Mouse (Mus musculus) E14TG2a.4 (cell line): Measurements from ENCODE around the gene Hnrnpm.
"Not testable (repeated sequence)": the region's sequence is repeated elsewhere in the genome, so short reads cannot be mapped to it uniquely, and the experiment has no call there.

ENCODE experiments used
- H3K27me3 ChIP-seq: 2 replicates; pipeline ENCODE4 v1.6.1; 2014; ENCODE audit warnings: low read length, control low read depth; ENCODE audit not compliant: insufficient read depth
- H3K36me3 ChIP-seq: 2 replicates; pipeline ENCODE4 v1.6.1; 2014; ENCODE audit warnings: low read length, control low read depth; ENCODE audit not compliant: insufficient read depth
- H3K4me1 ChIP-seq: replicated peaks from 2 replicates; pipeline ENCODE4 v1.6.1; 2014; ENCODE audit warnings: low read depth, low read length, control low read depth
- H3K4me3 ChIP-seq: replicated peaks from 2 replicates; pipeline ENCODE4 v1.5.1; 2014; ENCODE audit warnings: mild to moderate bottlenecking, low read length
- H3K9me3 ChIP-seq: 2 replicates; pipeline ENCODE4 v1.6.1; 2014; ENCODE audit warnings: low read length, control low read depth
- CTCF ChIP-seq: conservative IDR thresholded peaks from 2 replicates; pipeline ENCODE4 v1.5.1; 2014; ENCODE audit warnings: low read length
- NANOG ChIP-seq: IDR thresholded peaks from 2 replicates; pipeline ENCODE4 v1.6.1; 2014; ENCODE audit warnings: borderline replicate concordance, low read length, mixed read lengths
- POU5F1 ChIP-seq: IDR thresholded peaks from 2 replicates; pipeline ENCODE4 v1.6.1; 2014; ENCODE audit warnings: low read length, borderline replicate concordance

Gene Hnrnpm

DNA sequence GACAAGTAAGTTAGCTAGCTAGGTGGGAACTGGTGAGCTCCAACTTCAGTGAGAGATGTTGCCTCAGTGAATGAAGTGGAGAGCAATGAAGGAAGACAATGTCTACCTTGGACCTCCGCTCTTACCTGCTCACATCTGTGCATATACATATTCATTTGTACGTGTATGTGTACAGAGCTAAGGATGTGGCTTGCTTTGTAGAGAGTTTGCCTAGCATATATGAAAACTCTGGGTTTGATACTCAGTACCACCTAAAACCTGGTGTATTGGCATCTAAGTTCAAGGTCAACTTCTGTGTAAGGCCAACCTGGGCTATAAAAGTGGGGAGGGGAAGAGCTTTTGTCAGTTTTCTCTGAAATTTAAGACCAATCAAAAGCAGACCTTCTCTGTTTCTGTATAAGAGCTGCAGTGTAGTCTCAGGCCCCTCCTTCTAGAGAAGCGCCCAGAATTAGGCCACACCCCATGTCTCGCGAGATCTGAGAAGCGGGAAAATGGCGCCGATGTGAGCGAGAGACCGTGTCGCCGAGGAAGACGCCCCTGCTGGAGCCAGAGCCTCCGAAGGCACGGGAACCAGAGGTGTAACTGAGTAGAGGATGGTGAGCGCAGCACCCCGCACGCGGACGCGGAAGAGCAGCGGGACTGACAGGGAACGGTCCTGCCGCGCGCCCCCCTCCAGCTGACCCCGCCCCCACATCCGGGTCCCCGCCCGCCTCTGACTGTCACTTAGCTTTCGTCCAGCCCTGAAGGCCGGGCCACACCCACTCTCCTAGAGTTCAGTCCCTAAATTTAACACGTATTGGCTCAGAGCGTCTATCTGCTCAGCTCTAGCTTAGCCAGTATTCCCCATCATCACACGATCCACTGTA, 57.8 kb downstream of the Hnrnpm start, which contains the start of gene Zfp414:
TSS of gene Zfp414 (plus strand) at position 470 of the 866 bp plus-strand sequence.
- H3K9me3 ChIP-seq = peaks cover 35% of the 10 kb centered on the region
- TF ChIP-seq POU5F1 = no peak
- TF ChIP-seq CTCF = no peak
- TF ChIP-seq NANOG = no peak
- peaks cover 38% of the 10 kb centered on the region for H3K36me3 ChIP-seq
- no peaks in the 10 kb centered on the region for H3K27me3 ChIP-seq
- peak within 1 kb of the TSS; percentile 85 for H3K4me3 ChIP-seq
- peaks cover 29% of the 10 kb centered on the region for H3K4me1 ChIP-seq

DNA sequence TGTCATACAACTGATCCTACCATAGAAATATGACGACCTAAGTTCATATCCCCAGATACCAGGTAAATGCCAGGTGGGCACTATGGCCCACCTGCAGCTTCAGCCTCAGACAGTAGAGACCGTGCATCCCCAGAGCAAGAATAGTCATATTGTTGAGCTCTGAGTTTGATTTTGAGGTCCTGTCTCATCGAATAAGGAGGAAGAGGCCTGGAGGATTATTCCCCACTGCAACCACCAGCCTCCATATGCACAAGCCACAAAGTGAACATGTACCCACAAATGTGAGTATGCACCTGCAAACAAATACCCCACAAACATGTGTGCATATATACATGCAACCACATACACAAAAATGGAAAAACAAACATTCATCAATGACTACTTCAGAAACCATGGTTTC, 59.4 kb downstream of the Hnrnpm start:
- Histone ChIP-seq H3K4me1 (peaks cover 29% of the 10 kb centered on the region), H3K36me3 (peaks cover 26% of the 10 kb centered on the region), H3K27me3 (no peaks in the 10 kb centered on the region), H3K9me3 (peaks cover 35% of the 10 kb centered on the region), H3K4me3 (no peak overlapping the region)
- no peak for TF ChIP-seq CTCF

DNA sequence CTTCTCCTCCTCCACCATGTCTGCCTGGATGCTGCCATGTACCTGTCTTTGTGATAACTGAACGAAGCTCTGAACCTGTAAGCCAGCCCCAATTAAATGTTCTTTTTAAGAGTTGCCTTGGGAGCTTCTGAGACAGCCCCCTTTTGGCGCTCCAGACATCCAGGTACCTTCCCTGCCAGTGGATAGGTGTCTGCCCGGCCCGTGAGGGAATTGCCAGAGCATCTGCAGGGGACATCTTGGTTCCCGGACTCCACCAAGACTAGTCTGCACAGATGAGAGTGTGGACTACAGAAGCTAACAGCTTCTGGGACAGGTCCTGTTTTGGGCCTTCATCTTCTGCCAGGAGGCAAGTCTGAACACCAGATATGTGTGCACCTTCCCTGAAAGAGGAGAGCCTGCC, 72.9 kb downstream of the Hnrnpm start:
- H3K9me3 ChIP-seq = peaks cover 33% of the 10 kb centered on the region

DNA sequence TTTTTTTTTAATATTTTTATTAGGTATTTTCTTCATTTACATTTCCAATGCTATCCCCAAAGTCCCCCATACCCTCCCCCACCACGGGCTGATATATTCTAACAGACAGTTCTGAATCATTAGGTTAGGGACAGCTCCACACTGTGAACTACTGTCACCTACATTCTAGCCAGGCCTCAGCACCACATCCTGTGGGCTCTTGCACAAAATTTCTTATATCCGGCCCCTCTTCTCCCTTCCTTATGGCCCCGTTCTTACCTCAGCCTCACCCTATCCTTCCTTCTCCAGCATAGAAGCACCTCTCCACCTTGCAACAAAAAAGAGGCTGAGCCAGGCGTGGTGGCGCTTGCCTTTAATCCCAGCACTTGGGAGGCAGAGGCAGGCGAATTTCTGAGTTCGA, 76.1 kb downstream of the Hnrnpm start:
- H3K4me3 ChIP-seq = no peak overlapping the region
- TF ChIP-seq POU5F1 = no peak
- no peak for TF ChIP-seq CTCF
- TF ChIP-seq NANOG = no peak
- H3K36me3 ChIP-seq = peaks cover 20% of the 10 kb centered on the region; the same call in 1 of the 2 replicates
- no peaks in the 10 kb centered on the region for H3K4me1 ChIP-seq
- peaks cover 27% of the 10 kb centered on the region for H3K9me3 ChIP-seq
- H3K27me3 ChIP-seq = no peaks in the 10 kb centered on the region

More for the DNA sequence above, 72.9 kb downstream of the Hnrnpm start:
- not testable (repeated sequence) for H3K36me3 ChIP-seq, H3K4me1 ChIP-seq, H3K27me3 ChIP-seq, H3K4me3 ChIP-seq

DNA sequence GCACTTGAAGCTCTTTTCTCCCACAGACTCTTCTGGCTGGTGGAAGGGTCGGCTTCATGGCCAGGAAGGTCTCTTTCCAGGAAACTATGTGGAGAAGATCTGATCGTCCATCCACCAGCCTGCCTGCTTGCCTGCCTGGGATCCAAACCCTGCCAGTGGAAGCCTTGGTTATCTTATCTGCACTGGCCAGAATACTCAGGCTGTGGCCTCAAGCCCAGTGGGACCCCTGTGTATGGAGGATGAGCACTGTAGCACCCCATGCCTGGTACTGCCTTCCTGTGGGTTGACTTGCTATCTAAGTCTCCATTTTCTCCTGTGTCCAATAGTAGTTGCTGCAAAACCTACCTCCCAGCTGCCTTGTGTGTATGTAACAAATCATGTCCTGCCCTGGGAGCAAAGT, 79.4 kb downstream of the Hnrnpm start:
- no peak for TF ChIP-seq CTCF
- no peak for TF ChIP-seq POU5F1
- TF ChIP-seq NANOG = no peak
- peaks cover 44% of the 10 kb centered on the region for H3K36me3 ChIP-seq
- H3K9me3 ChIP-seq = peaks cover 15% of the 10 kb centered on the region
- no peak overlapping the region for H3K4me3 ChIP-seq
- H3K4me1 ChIP-seq = peaks cover 9% of the 10 kb centered on the region
- no peaks in the 10 kb centered on the region for H3K27me3 ChIP-seq

DNA sequence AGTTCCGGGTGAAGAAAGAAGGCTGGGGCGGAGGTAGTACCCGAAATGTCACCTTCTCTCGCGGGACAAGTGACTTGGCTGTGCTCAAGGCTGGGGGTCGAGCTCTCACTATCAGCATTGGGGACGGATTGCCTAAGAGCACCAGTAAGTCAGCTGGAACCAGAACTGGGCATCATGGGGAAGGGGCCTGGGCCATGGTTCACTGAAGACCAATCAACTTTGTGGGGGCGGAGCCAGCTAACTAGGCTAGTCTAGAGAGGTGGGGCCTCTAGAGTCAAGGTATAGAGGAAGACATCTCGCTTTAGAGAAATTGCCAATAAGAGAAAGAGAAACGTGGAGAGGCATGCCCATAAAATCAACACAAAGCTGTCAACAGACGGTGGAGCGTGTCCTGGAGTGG, 84.7 kb downstream of the Hnrnpm start:
- peaks cover 52% of the 10 kb centered on the region for H3K4me1 ChIP-seq
- H3K9me3 ChIP-seq = peaks cover 39% of the 10 kb centered on the region
- H3K36me3 ChIP-seq = peaks cover 50% of the 10 kb centered on the region
- TF ChIP-seq NANOG (no peak), CTCF (no peak), POU5F1 (no peak)
- no peaks in the 10 kb centered on the region for H3K27me3 ChIP-seq
- H3K4me3 ChIP-seq = peak overlapping the region; percentile 71

DNA sequence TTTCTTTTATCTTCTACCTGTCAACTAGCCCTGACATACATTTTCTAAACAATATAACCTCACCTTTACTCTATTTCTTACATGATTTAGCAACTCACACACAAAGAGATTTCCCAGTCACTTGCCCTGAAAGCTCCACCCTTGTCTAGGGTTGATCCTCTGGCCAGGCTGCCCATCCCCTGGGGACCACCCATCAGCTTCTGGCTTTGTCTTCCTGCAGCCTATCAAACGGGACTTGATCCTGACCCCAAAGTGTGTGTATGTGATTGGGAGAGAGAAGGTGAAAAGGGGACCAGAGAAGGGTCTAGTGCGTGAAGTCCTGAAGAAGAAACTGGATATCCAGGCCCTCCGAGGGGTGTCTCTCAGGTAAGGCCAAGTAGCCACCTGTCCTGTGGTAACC, 85.8 kb downstream of the Hnrnpm start:
- Histone ChIP-seq H3K27me3 (no peaks in the 10 kb centered on the region), H3K36me3 (peaks cover 40% of the 10 kb centered on the region), H3K9me3 (peaks cover 39% of the 10 kb centered on the region), H3K4me1 (peaks cover 59% of the 10 kb centered on the region), H3K4me3 (peak overlapping the region; percentile 71)
- no peak for TF ChIP-seq POU5F1
- no peak for TF ChIP-seq CTCF
- no peak for TF ChIP-seq NANOG

DNA sequence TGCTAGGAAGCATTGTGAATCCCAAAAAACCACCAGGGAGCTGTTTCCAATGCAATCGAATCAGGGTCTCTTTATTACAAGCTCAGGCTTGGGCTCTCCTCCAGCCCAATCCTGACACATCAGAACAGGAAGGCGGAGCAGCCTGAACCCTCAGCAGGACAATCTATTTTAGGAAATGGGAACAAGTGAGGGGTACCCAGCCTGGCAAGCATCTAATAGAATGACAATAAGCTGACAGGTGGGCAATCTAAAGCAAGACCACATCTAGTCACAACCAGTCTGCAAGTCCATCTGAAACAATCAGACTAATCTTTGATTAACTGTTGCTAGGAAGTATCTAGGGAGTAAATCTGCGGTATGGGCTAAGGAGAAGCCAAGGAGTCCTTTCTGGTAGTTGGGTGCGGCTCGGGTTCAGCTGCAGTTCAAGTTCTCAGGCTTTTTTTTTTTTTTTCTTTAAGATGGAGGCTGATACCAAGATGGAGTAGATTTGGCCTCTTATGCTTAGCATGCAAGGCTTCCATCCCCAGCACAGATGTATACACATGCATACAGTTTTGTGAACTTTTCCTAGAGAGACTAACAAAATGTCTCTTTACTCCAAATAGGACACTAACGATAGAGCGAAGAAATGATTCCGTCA, 86.7 kb downstream of the Hnrnpm start:
- Histone ChIP-seq H3K36me3 (peaks cover 37% of the 10 kb centered on the region), H3K4me3 (peak overlapping the region; percentile 70), H3K9me3 (peaks cover 39% of the 10 kb centered on the region), H3K4me1 (peaks cover 67% of the 10 kb centered on the region), H3K27me3 (no peaks in the 10 kb centered on the region)
- TF ChIP-seq POU5F1 (no peak), CTCF (no peak), NANOG (peak; percentile 99)

DNA sequence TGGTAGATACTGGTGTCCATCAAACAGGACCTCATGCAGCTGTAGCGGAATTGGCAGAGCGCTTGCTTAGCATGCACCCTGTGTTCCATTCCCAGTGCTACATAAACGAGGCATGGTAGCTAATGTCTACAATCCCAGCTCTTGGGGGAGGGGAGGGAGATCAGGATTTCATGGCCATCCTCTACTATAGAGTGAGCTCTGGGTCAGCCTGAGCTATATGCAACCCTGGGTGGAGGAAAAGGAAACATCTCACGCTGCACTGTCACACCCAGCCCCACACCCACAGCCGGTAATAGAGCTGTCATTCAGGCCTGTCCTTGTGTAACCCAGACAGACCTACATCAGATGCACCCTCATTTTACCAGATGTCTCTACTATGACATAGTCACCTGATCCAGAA, 88.2 kb downstream of the Hnrnpm start:
- Histone ChIP-seq H3K9me3 (peaks cover 34% of the 10 kb centered on the region), H3K4me3 (peak overlapping the region; percentile 70), H3K4me1 (peaks cover 68% of the 10 kb centered on the region), H3K36me3 (peaks cover 36% of the 10 kb centered on the region), H3K27me3 (no peaks in the 10 kb centered on the region)
- TF ChIP-seq CTCF (no peak), POU5F1 (no peak), NANOG (no peak)
